Mouse (Mus musculus) layer of hippocampus, adult 11-12 months (tissue): Measurements from ENCODE around the gene Rab6b.

ENCODE experiments used
- DNase-seq: peaks from one replicate; pipeline ENCODE4 v3.0.0; 2022; ENCODE audit warnings: low spot score

Rab6b gene

GRCm38 (mm10) chr9:103111621-103112470 lies at the start of gene Rab6b:
Gene Rab6b (plus strand): TSS chr9:103111787.
- peak; percentile 68 for DNase-seq

GRCm38 (mm10) chr9:103063591-103063990 lies 48.0 kb upstream of the Rab6b start:
- no peak for DNase-seq

- DNase-seq, result no peak
These were observed 44.7 kb upstream of the Rab6b start for GRCm38 (mm10) chr9:103066845-103067244.

- DNase-seq, result no peak
These were observed 43.9 kb upstream of the Rab6b start for GRCm38 (mm10) chr9:103067651-103068050.

GRCm38 (mm10) chr9:103068769-103069168 lies 42.8 kb upstream of the Rab6b start:
- no peak for DNase-seq

GRCm38 (mm10) chr9:103071541-103072203 lies 39.9 kb upstream of the Rab6b start:
- DNase-seq, result no peak

- no peak for DNase-seq
These were observed 39.4 kb upstream of the Rab6b start for GRCm38 (mm10) chr9:103072204-103072599.

GRCm38 (mm10) chr9:103072926-103073515 lies 38.6 kb upstream of the Rab6b start:
- no peak for DNase-seq

- no peak for DNase-seq
These were observed 34.6 kb upstream of the Rab6b start for GRCm38 (mm10) chr9:103076836-103077531.

GRCm38 (mm10) chr9:103078194-103078691 lies 33.3 kb upstream of the Rab6b start:
- no peak for DNase-seq

GRCm38 (mm10) chr9:103080211-103080610 lies 31.4 kb upstream of the Rab6b start:
- DNase-seq, result no peak

GRCm38 (mm10) chr9:103082246-103082975 lies 29.2 kb upstream of the Rab6b start:
- no peak for DNase-seq

- no peak for DNase-seq
These were observed 28.2 kb upstream of the Rab6b start for GRCm38 (mm10) chr9:103083405-103083804.

- no peak for DNase-seq
These were observed 24.9 kb upstream of the Rab6b start for GRCm38 (mm10) chr9:103086736-103087135.

GRCm38 (mm10) chr9:103087301-103087700 lies 24.3 kb upstream of the Rab6b start:
- no peak for DNase-seq

GRCm38 (mm10) chr9:103088661-103089060 lies 22.9 kb upstream of the Rab6b start:
- no peak for DNase-seq

- no peak for DNase-seq
These were observed 21.3 kb upstream of the Rab6b start for GRCm38 (mm10) chr9:103090116-103090875.

- no peak for DNase-seq
These were observed 20.3 kb upstream of the Rab6b start for GRCm38 (mm10) chr9:103091039-103091883.

GRCm38 (mm10) chr9:103092248-103092647 lies 19.3 kb upstream of the Rab6b start:
- DNase-seq, result peak; percentile 82

GRCm38 (mm10) chr9:103093681-103094080 lies 17.9 kb upstream of the Rab6b start:
- no peak for DNase-seq
